8 mouse cellular contexts compared by ENCODE assay signal in the genomic region with DNA sequence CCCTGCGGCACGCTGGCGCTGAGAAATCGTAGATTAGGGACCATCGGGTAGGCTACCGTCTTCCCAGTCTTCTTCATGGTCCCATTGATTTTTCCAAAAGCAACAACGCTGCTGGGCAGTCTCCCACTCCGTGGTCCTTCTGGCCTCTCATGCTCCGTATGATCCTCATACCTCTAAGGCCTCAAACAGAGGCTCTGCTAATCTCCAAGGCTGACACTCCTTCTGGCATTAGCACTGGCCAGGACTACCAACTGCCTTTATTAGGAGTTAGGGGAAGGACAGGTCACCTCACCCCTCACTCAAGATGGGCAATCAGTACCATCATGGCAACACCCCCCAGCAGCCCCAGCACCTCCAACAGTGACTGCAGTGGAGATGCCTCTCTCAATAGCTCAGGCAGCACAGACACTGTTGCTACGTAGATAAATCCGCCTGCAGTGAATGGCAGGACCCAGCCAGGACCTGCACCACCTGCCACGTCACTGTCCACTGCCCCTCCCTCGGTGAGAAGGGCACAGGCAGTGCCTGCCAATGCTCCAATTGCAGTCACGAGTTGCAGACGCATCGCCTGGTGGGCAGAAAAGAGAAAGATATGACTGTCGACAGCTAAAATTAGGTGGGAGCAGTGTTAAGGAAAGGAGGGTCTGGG. TPM values are rescaled to one million over a fixed set of nuclear protein-coding genes. Genes with fewer than 3 reads are reported as not detected.
DNase-seq lines count a peak whose midpoint lies in the region; ATAC-seq lines count a peak whose summit lies in the region.

No protein-coding gene starts in this region.

- peak overlapping the region; percentile 95 for H3K4me2 ChIP-seq in forebrain, embryonic 14.5 days (ENCODE audit: low read length)
- peak overlapping the region; percentile 97 for H3K4me2 ChIP-seq in limb, embryonic 13.5 days (replicated peaks)

- ATAC-seq in forebrain, embryonic 14.5 days = no peak
- no peak for ATAC-seq in limb, embryonic 13.5 days (ENCODE audit: low FRiP score, low read depth)

- H3K27ac ChIP-seq in forebrain, embryonic 14.5 days (ENCODE audit: low read depth, low read length) = peak overlapping the region; percentile 98; the same call in 1 of the 2 replicates
- peak overlapping the region; percentile 61 for H3K27ac ChIP-seq in limb, embryonic 13.5 days

- whole genome bisulfite sequencing in forebrain, embryonic 14.5 days = 45% methylated on average over 17 of the region's 17 CpGs
- 74% methylated on average over 17 of the region's 17 CpGs for WGBS in limb, embryonic 13.5 days

- H3K27me3 ChIP-seq in forebrain, embryonic 14.5 days (replicated peaks; ENCODE audit: control insufficient read depth, insufficient read depth, low read length) = no peaks in the 10 kb centered on the region
- no peaks in the 10 kb centered on the region for H3K27me3 ChIP-seq in limb, embryonic 13.5 days

- H3K9ac ChIP-seq in forebrain, embryonic 14.5 days (ENCODE audit: low read length) = peak overlapping the region; percentile 35; the same call in 1 of the 2 replicates
- peak overlapping the region; percentile 19; the same call in 1 of the 2 replicates for H3K9ac ChIP-seq in limb, embryonic 13.5 days

- peak; percentile 95 for DNase-seq in heart, adult 11 months
- DNase-seq in heart, postnatal 25 days (ENCODE audit: low spot score) = no peak
- peak; percentile 67 for DNase-seq in MN1 (ENCODE audit: low spot score)
- no peak for DNase-seq in forebrain, embryonic 14.5 days (ENCODE audit: low spot score)
- DNase-seq in testis, postnatal 14 days (ENCODE audit: low spot score) = peak; percentile 23
- DNase-seq in spleen, adult 12 weeks (ENCODE audit: low spot score) = no peak
- no peak for DNase-seq in right cerebral cortex, adult 18-20 months

- H3K9me3 ChIP-seq in forebrain, embryonic 14.5 days (replicated peaks; ENCODE audit: control insufficient read depth, low read length) = no peaks in the 10 kb centered on the region
- no peaks in the 10 kb centered on the region for H3K9me3 ChIP-seq in limb, embryonic 13.5 days

- peaks cover 23% of the 10 kb centered on the region for H3K36me3 ChIP-seq in forebrain, embryonic 14.5 days (ENCODE audit: control insufficient read depth, insufficient read depth, low read length)
- H3K36me3 ChIP-seq in limb, embryonic 13.5 days = peaks cover 30% of the 10 kb centered on the region

- intact Hi-C loops in heart, postnatal 25 days (cut with DNase I) = loop anchor here (5.0 kb wide), 1 partner anchor 89 kb away; a partner anchor contains a TSS

- H3K4me3 ChIP-seq in forebrain, embryonic 14.5 days (ENCODE audit: low read depth, low read length) = 0 out of 2 replicates have a peak overlapping the region, but pooled peaks have one; percentile 64
- peak overlapping the region; percentile 85 for H3K4me3 ChIP-seq in limb, embryonic 13.5 days

- H3K4me1 ChIP-seq in forebrain, embryonic 14.5 days (ENCODE audit: control insufficient read depth, insufficient read depth, low read length) = peaks cover 46% of the 10 kb centered on the region
- H3K4me1 ChIP-seq in limb, embryonic 13.5 days = peaks cover 72% of the 10 kb centered on the region

RNA-seq across cellular contexts. Expression of a gene that starts 0.8 kb away (rescaled TPM):
- 100 to 1,000 TPM in 1 of 2 experiments, 10 to 100 TPM in 1; 98.1 to 100 TPM for total RNA-seq in heart, postnatal 25 days (2021)
- polyA plus RNA-seq in forebrain, embryonic 14.5 days (2014; fragmentation: Nextera tagmentation; extraction: Ambion mirVana) = 60.2 and 75.4 TPM in 2 replicates
- polyA plus RNA-seq in limb, embryonic 13.5 days (2015; fragmentation: Nextera tagmentation; extraction: Ambion mirVana) = 50.0 and 59.4 TPM in 2 replicates

RNA-seq across cellular contexts. Expression of a gene that starts 2.9 kb away (rescaled TPM):
- total RNA-seq in heart, postnatal 25 days (2021) = 10 to 100 TPM; 60.4 to 61.3 TPM
- 78.3 and 84.1 TPM in 2 replicates for polyA plus RNA-seq in forebrain, embryonic 14.5 days (2014; fragmentation: Nextera tagmentation; extraction: Ambion mirVana)
- 237 and 244 TPM in 2 replicates for polyA plus RNA-seq in limb, embryonic 13.5 days (2015; fragmentation: Nextera tagmentation; extraction: Ambion mirVana)

RNA-seq across cellular contexts. Expression of a gene that starts 3.0 kb away (rescaled TPM):
- 10 to 100 TPM; 40.5 to 42.1 TPM for total RNA-seq in heart, postnatal 25 days (2021)
- polyA plus RNA-seq in forebrain, embryonic 14.5 days (2014; fragmentation: Nextera tagmentation; extraction: Ambion mirVana) = 21.4 and 27.7 TPM in 2 replicates
- polyA plus RNA-seq in limb, embryonic 13.5 days (2015; fragmentation: Nextera tagmentation; extraction: Ambion mirVana) = 56.1 and 59.1 TPM in 2 replicates

RNA-seq across cellular contexts. Expression of a gene that starts 4.1 kb away (rescaled TPM):
- 10 to 100 TPM; 12.6 to 13.2 TPM for total RNA-seq in heart, postnatal 25 days (2021)
- polyA plus RNA-seq in forebrain, embryonic 14.5 days (2014; fragmentation: Nextera tagmentation; extraction: Ambion mirVana) = 6.7 and 7.4 TPM in 2 replicates
- polyA plus RNA-seq in limb, embryonic 13.5 days (2015; fragmentation: Nextera tagmentation; extraction: Ambion mirVana) = 19.1 and 19.8 TPM in 2 replicates

RNA-seq across cellular contexts. Expression of a gene that starts 10.6 kb away (rescaled TPM):
- total RNA-seq in heart, postnatal 25 days (2021) = 1 to 10 TPM; 1.1 to 2.2 TPM
- 0.95 and 1.6 TPM in 2 replicates for polyA plus RNA-seq in forebrain, embryonic 14.5 days (2014; fragmentation: Nextera tagmentation; extraction: Ambion mirVana)
- 46.3 and 56.6 TPM in 2 replicates for polyA plus RNA-seq in limb, embryonic 13.5 days (2015; fragmentation: Nextera tagmentation; extraction: Ambion mirVana)

Comparison
In these comparisons a context has a peak if more than half of its experiments do, and no peak if none do; other contexts are left out.
1. DNase-seq: peak in heart, adult 11 months (single experiment), MN1 (single experiment) and testis, postnatal 14 days (single experiment); none in heart, postnatal 25 days (single experiment), forebrain, embryonic 14.5 days (single experiment), spleen, adult 12 weeks (single experiment) and right cerebral cortex, adult 18-20 months (single experiment).